Mouse (Mus musculus): Measurements from ENCODE around the gene Hist1h3e. TPM values are rescaled to one million over a fixed set of nuclear protein-coding genes. Genes with fewer than 3 reads are reported as not detected.
"Not testable (repeated sequence)": the region's sequence is repeated elsewhere in the genome, so short reads cannot be mapped to it uniquely, and the experiment has no call there.

Gene Hist1h3e
- polyA plus RNA-seq, 1 experiment = 3.8 TPM

- H3K27me3 ChIP-seq (replicated peaks; ENCODE audit: control insufficient read depth, insufficient read depth, low read length) = no peaks in the 10 kb centered on the region
- no peak for DNase-seq
- 94% methylated on average over 7 of the region's 7 CpGs for WGBS
- peaks cover 5% of the 10 kb centered on the region; the same call in 1 of the 2 replicates for H3K4me1 ChIP-seq (ENCODE audit: control insufficient read depth, insufficient read depth, low read length)
- TF ChIP-seq POLR2A (IDR thresholded peaks at IDR 0.05; ENCODE audit: low read depth, low read length) (no peak), CTCF (conservative IDR thresholded peaks at IDR 0.05; ENCODE audit: insufficient read depth, insufficient read length, low read depth, low read length) (no peak)
- H3K36me3 ChIP-seq (ENCODE audit: control insufficient read depth, insufficient read depth, low read length) = no peaks in the 10 kb centered on the region
- H3K4me3 ChIP-seq (ENCODE audit: insufficient read depth, low read depth, low read length) = no peak overlapping the region
- H3K27ac ChIP-seq (ENCODE audit: insufficient read depth, low read depth, low read length) = no peak overlapping the region
Measured at GRCm38 (mm10) chr13:23591206-23591605, 29.0 kb upstream of the Hist1h3e start.

- Histone ChIP-seq H3K4me1 (ENCODE audit: control insufficient read depth, insufficient read depth, low read length) (peaks cover 10% of the 10 kb centered on the region; the same call in 1 of the 2 replicates), H3K27me3 (replicated peaks; ENCODE audit: control insufficient read depth, insufficient read depth, low read length) (no peaks in the 10 kb centered on the region), H3K27ac (ENCODE audit: insufficient read depth, low read depth, low read length) (no peak overlapping the region), H3K4me3 (ENCODE audit: insufficient read depth, low read depth, low read length) (0 out of 2 replicates have a peak overlapping the region, but pooled peaks have one; percentile 45), H3K36me3 (ENCODE audit: control insufficient read depth, insufficient read depth, low read length) (no peaks in the 10 kb centered on the region)
- TF ChIP-seq POLR2A (IDR thresholded peaks at IDR 0.05; ENCODE audit: low read depth, low read length) (no peak), CTCF (conservative IDR thresholded peaks at IDR 0.05; ENCODE audit: insufficient read depth, insufficient read length, low read depth, low read length) (no peak)
- no peak for DNase-seq
- 12% methylated on average over 1 of the region's 1 CpGs for WGBS
Measured at GRCm38 (mm10) chr13:23586940-23587225, 24.7 kb upstream of the Hist1h3e start.

GRCm38 (mm10) chr13:23586099-23586939 lies 24.1 kb upstream of the Hist1h3e start:
- peaks cover 13% of the 10 kb centered on the region; the same call in 1 of the 2 replicates for H3K4me1 ChIP-seq (ENCODE audit: control insufficient read depth, insufficient read depth, low read length)
- peak overlapping the region; percentile 45 for H3K4me3 ChIP-seq (ENCODE audit: insufficient read depth, low read depth, low read length)
- TF ChIP-seq POLR2A (IDR thresholded peaks at IDR 0.05; ENCODE audit: low read depth, low read length) = no peak
- no peak for TF ChIP-seq CTCF (conservative IDR thresholded peaks at IDR 0.05; ENCODE audit: insufficient read depth, insufficient read length, low read depth, low read length)
- H3K27ac ChIP-seq (ENCODE audit: insufficient read depth, low read depth, low read length) = peak overlapping the region; percentile 55
- DNase-seq = no peak
- WGBS = 2% methylated on average over 22 of the region's 22 CpGs
- no peaks in the 10 kb centered on the region for H3K27me3 ChIP-seq (replicated peaks; ENCODE audit: control insufficient read depth, insufficient read depth, low read length)
- H3K36me3 ChIP-seq (ENCODE audit: control insufficient read depth, insufficient read depth, low read length) = no peaks in the 10 kb centered on the region

GRCm38 (mm10) chr13:23585442-23586098 lies 23.4 kb upstream of the Hist1h3e start:
- WGBS = under 1% methylated on average over 22 of the region's 36 CpGs
- not testable (repeated sequence) for H3K27me3 ChIP-seq (replicated peaks; ENCODE audit: control insufficient read depth, insufficient read depth, low read length); H3K36me3 ChIP-seq (ENCODE audit: control insufficient read depth, insufficient read depth, low read length)
- peak; percentile 59 for TF ChIP-seq POLR2A (IDR thresholded peaks at IDR 0.05; ENCODE audit: low read depth, low read length)
- Histone ChIP-seq H3K4me1 (ENCODE audit: control insufficient read depth, insufficient read depth, low read length) (peaks cover 13% of the 10 kb centered on the region; the same call in 1 of the 2 replicates), H3K27ac (ENCODE audit: insufficient read depth, low read depth, low read length) (peak overlapping the region; percentile 65), H3K4me3 (ENCODE audit: insufficient read depth, low read depth, low read length) (peak overlapping the region; percentile 78)
- peak; percentile 90 for DNase-seq

GRCm38 (mm10) chr13:23585029-23585441 lies 22.9 kb upstream of the Hist1h3e start:
- peak; percentile 79 for DNase-seq
- Histone ChIP-seq H3K4me1 (ENCODE audit: control insufficient read depth, insufficient read depth, low read length) (peaks cover 13% of the 10 kb centered on the region; the same call in 1 of the 2 replicates), H3K27ac (ENCODE audit: insufficient read depth, low read depth, low read length) (peak overlapping the region; percentile 65), H3K27me3 (replicated peaks; ENCODE audit: control insufficient read depth, insufficient read depth, low read length) (no peaks in the 10 kb centered on the region), H3K36me3 (ENCODE audit: control insufficient read depth, insufficient read depth, low read length) (no peaks in the 10 kb centered on the region), H3K4me3 (ENCODE audit: insufficient read depth, low read depth, low read length) (peak overlapping the region; percentile 69)
- TF ChIP-seq POLR2A (IDR thresholded peaks at IDR 0.05; ENCODE audit: low read depth, low read length) = no peak
- no peak for TF ChIP-seq CTCF (conservative IDR thresholded peaks at IDR 0.05; ENCODE audit: insufficient read depth, insufficient read length, low read depth, low read length)
- under 1% methylated on average over 21 of the region's 21 CpGs for WGBS

GRCm38 (mm10) chr13:23584331-23584730 lies 22.2 kb upstream of the Hist1h3e start:
- no peak for TF ChIP-seq CTCF (conservative IDR thresholded peaks at IDR 0.05; ENCODE audit: insufficient read depth, insufficient read length, low read depth, low read length)
- TF ChIP-seq POLR2A (IDR thresholded peaks at IDR 0.05; ENCODE audit: low read depth, low read length) = no peak
- Histone ChIP-seq H3K4me1 (ENCODE audit: control insufficient read depth, insufficient read depth, low read length) (peaks cover 13% of the 10 kb centered on the region; the same call in 1 of the 2 replicates), H3K4me3 (ENCODE audit: insufficient read depth, low read depth, low read length) (0 out of 2 replicates have a peak overlapping the region, but pooled peaks have one; percentile 3), H3K27ac (ENCODE audit: insufficient read depth, low read depth, low read length) (peak overlapping the region; percentile 55), H3K27me3 (replicated peaks; ENCODE audit: control insufficient read depth, insufficient read depth, low read length) (no peaks in the 10 kb centered on the region), H3K36me3 (ENCODE audit: control insufficient read depth, insufficient read depth, low read length) (no peaks in the 10 kb centered on the region)
- peak; percentile 7 for DNase-seq

GRCm38 (mm10) chr13:23583387-23584068 lies 21.4 kb upstream of the Hist1h3e start:
- TF ChIP-seq CTCF (conservative IDR thresholded peaks at IDR 0.05; ENCODE audit: insufficient read depth, insufficient read length, low read depth, low read length) (no peak), POLR2A (IDR thresholded peaks at IDR 0.05; ENCODE audit: low read depth, low read length) (no peak)
- H3K27me3 ChIP-seq (replicated peaks; ENCODE audit: control insufficient read depth, insufficient read depth, low read length) = no peaks in the 10 kb centered on the region
- no peak overlapping the region for H3K4me3 ChIP-seq (ENCODE audit: insufficient read depth, low read depth, low read length)
- DNase-seq = no peak
- no peaks in the 10 kb centered on the region for H3K36me3 ChIP-seq (ENCODE audit: control insufficient read depth, insufficient read depth, low read length)
- H3K4me1 ChIP-seq (ENCODE audit: control insufficient read depth, insufficient read depth, low read length) = peaks cover 13% of the 10 kb centered on the region; the same call in 1 of the 2 replicates
- H3K27ac ChIP-seq (ENCODE audit: insufficient read depth, low read depth, low read length) = no peak overlapping the region

Measured in kidney, adult 2 months (tissue).